Mouse (Mus musculus) embryo, embryonic 10 days (tissue): Measurements from ENCODE around the gene Fam241b.

Experiments used
- DNase-seq: peaks from one replicate; pipeline ENCODE4 v3.0.0-alpha.2; 2015; ENCODE audit warnings: low spot score

Fam241b gene

GRCm38 (mm10) chr10:62070636-62071035 is 73.1 kb downstream of the Fam241b start:
- DNase-seq: no peak

- no peak for DNase-seq
These were observed 73.8 kb downstream of the Fam241b start for GRCm38 (mm10) chr10:62069946-62070345.

- DNase-seq: no peak
These were observed 74.3 kb downstream of the Fam241b start for GRCm38 (mm10) chr10:62069398-62069797.

GRCm38 (mm10) chr10:62068532-62068931 is 75.2 kb downstream of the Fam241b start:
- no peak for DNase-seq

GRCm38 (mm10) chr10:62066213-62066612 is 77.5 kb downstream of the Fam241b start:
- no peak for DNase-seq

- no peak for DNase-seq
These were observed 80.9 kb downstream of the Fam241b start for GRCm38 (mm10) chr10:62062786-62063185.

- peak; percentile 54 for DNase-seq
These were observed 82.6 kb downstream of the Fam241b start for GRCm38 (mm10) chr10:62060969-62061678.

GRCm38 (mm10) chr10:62060224-62060913 is 83.4 kb downstream of the Fam241b start:
- DNase-seq: peak; percentile 35

GRCm38 (mm10) chr10:62058508-62059375 is 85.0 kb downstream of the Fam241b start:
- peak; percentile 41 for DNase-seq
